Mouse (Mus musculus) heart, embryonic 11.5 days (tissue): Measurements from ENCODE around the gene Prss38. TPM values are rescaled to one million over a fixed set of nuclear protein-coding genes. Genes with fewer than 3 reads are reported as not detected.
A peak's percentile ranks its signal among the peaks of the same experiment; 100 is the strongest.

Source experiments
- ATAC-seq: fragments of 200-750 bp; cut with Nextera tagmentation; replicated peaks from 2 replicates; pipeline ENCODE4 v1.8.0; 2017; ENCODE audit warnings: moderate library complexity; ENCODE audit not compliant: insufficient number of reproducible peaks, low FRiP score, low TSS enrichment
- H3K27ac ChIP-seq: fragments of 300-500 bp; sonication (generic); 2 replicates; pipeline ENCODE4 v1.5.1; 2014; ENCODE audit warnings: mild to moderate bottlenecking, low read depth, low read length
- H3K27me3 ChIP-seq: fragments of 300-500 bp; sonication (generic); 2 replicates; pipeline ENCODE4 v1.6.1; 2014; ENCODE audit warnings: mild to moderate bottlenecking, low read length, mixed read lengths; ENCODE audit not compliant: control insufficient read depth, insufficient read depth
- H3K36me3 ChIP-seq: fragments of 300-500 bp; sonication (generic); 2 replicates; pipeline ENCODE4 v1.6.1; 2014; ENCODE audit warnings: mild to moderate bottlenecking, low read length, moderate library complexity, mixed read lengths; ENCODE audit not compliant: control insufficient read depth, insufficient read depth
- H3K4me1 ChIP-seq: fragments of 300-500 bp; sonication (generic); 2 replicates; pipeline ENCODE4 v1.6.1; 2014; ENCODE audit warnings: low read length; ENCODE audit not compliant: control insufficient read depth, insufficient read depth
- H3K4me2 ChIP-seq: fragments of 300-500 bp; sonication (generic); 2 replicates; pipeline ENCODE4 v1.6.1; 2014; ENCODE audit warnings: mild to moderate bottlenecking, moderate library complexity
- H3K4me3 ChIP-seq: fragments of 300-500 bp; sonication (generic); 2 replicates; pipeline ENCODE4 v1.5.1; 2014; ENCODE audit warnings: low read depth, low read length
- H3K9ac ChIP-seq: fragments of 300-500 bp; sonication (generic); 2 replicates; pipeline ENCODE4 v1.6.1; 2014; ENCODE audit warnings: mild to moderate bottlenecking, low read depth, low read length, moderate library complexity
- H3K9me3 ChIP-seq: fragments of 300-500 bp; sonication (generic); replicated peaks from 2 replicates; pipeline ENCODE4 v1.6.1; 2016; ENCODE audit warnings: low read length; ENCODE audit not compliant: control insufficient read depth
- WGBS: fragments of 180-500 bp; shearing (Covaris S2); extraction: QIAGEN DNeasy Blood & Tissue Kit; methylation state at CpG from one replicate; pipeline ENCODE4 v1.1.7; 2014; ENCODE audit not compliant: insufficient replicate concordance; 5-methylcytosine and 5-hydroxymethylcytosine counted together
- polyA plus RNA-seq: library from polyadenylated mRNA; unstranded; fragments of >200 nt; fragmentation: Nextera tagmentation; extraction: Ambion mirVana; gene quantifications from 2 replicates; pipeline ENCODE4 v1.2.1, GENCODE M21; 2014

Prss38 gene
- polyA plus RNA-seq, 1 experiment from 2014 or later = not detected

GRCm38 (mm10) chr11:59405761-59406160 is 30.3 kb upstream of the Prss38 start:
- Histone ChIP-seq H3K4me3 (no peak overlapping the region), H3K9me3 (no peaks in the 10 kb centered on the region), H3K4me1 (peaks cover 3% of the 10 kb centered on the region; the same call in 1 of the 2 replicates), H3K27ac (no peak overlapping the region), H3K36me3 (peaks cover 7% of the 10 kb centered on the region), H3K27me3 (no peaks in the 10 kb centered on the region), H3K4me2 (no peak overlapping the region), H3K9ac (no peak overlapping the region)
- WGBS = 73% methylated on average over 1 of the region's 1 CpGs
- ATAC-seq = no peak

- Histone ChIP-seq H3K4me1 (peaks cover 18% of the 10 kb centered on the region), H3K27ac (no peak overlapping the region), H3K4me2 (no peak overlapping the region), H3K4me3 (no peak overlapping the region), H3K36me3 (0 out of 2 replicates have a peak, but pooled peaks cover 2% of the 10 kb centered on the region), H3K27me3 (no peaks in the 10 kb centered on the region), H3K9ac (no peak overlapping the region), H3K9me3 (no peaks in the 10 kb centered on the region)
- no peak for ATAC-seq
- WGBS = 82% methylated on average over 2 of the region's 2 CpGs
Observed at GRCm38 (mm10) chr11:59400876-59401275, 25.4 kb upstream of the Prss38 start.

- no peak for ATAC-seq
- Histone ChIP-seq H3K4me3 (no peak overlapping the region), H3K4me1 (peaks cover 18% of the 10 kb centered on the region), H3K27me3 (no peaks in the 10 kb centered on the region), H3K27ac (no peak overlapping the region), H3K4me2 (no peak overlapping the region), H3K36me3 (0 out of 2 replicates have a peak, but pooled peaks cover 2% of the 10 kb centered on the region), H3K9me3 (no peaks in the 10 kb centered on the region), H3K9ac (no peak overlapping the region)
- WGBS = 67% methylated on average over 8 of the region's 8 CpGs
Observed at GRCm38 (mm10) chr11:59399830-59400229, 24.4 kb upstream of the Prss38 start.

- H3K9ac ChIP-seq = peak overlapping the region; percentile 52; the same call in 1 of the 2 replicates
- 22% methylated on average over 22 of the region's 22 CpGs for WGBS
Observed at GRCm38 (mm10) chr11:59397536-59398371, 22.3 kb upstream of the Prss38 start.

GRCm38 (mm10) chr11:59394451-59394850 is 19.0 kb upstream of the Prss38 start:
- peaks cover 18% of the 10 kb centered on the region for H3K4me1 ChIP-seq
- H3K9ac ChIP-seq = no peak overlapping the region
- H3K9me3 ChIP-seq = no peaks in the 10 kb centered on the region
- no peak overlapping the region for H3K4me3 ChIP-seq
- no peak for ATAC-seq
- H3K27me3 ChIP-seq = no peaks in the 10 kb centered on the region
- no peak overlapping the region for H3K4me2 ChIP-seq
- 80% methylated on average over 5 of the region's 5 CpGs for WGBS
- H3K27ac ChIP-seq = no peak overlapping the region
- H3K36me3 ChIP-seq = no peaks in the 10 kb centered on the region

More at GRCm38 (mm10) chr11:59397536-59398371, 22.3 kb upstream of the Prss38 start:
- peak; percentile 36 for ATAC-seq
- 0 out of 2 replicates have a peak, but pooled peaks cover under 1% of the 10 kb centered on the region for H3K36me3 ChIP-seq
- no peaks in the 10 kb centered on the region for H3K27me3 ChIP-seq
- peaks cover 18% of the 10 kb centered on the region for H3K4me1 ChIP-seq
- H3K4me2 ChIP-seq = peak overlapping the region; percentile 57
- peak overlapping the region; percentile 57 for H3K27ac ChIP-seq
- H3K9me3 ChIP-seq = no peaks in the 10 kb centered on the region
- 0 out of 2 replicates have a peak overlapping the region, but pooled peaks have one; percentile 8 for H3K4me3 ChIP-seq

- Histone ChIP-seq H3K9me3 (no peaks in the 10 kb centered on the region), H3K27me3 (no peaks in the 10 kb centered on the region), H3K4me3 (no peak overlapping the region), H3K4me1 (peaks cover 18% of the 10 kb centered on the region), H3K36me3 (no peaks in the 10 kb centered on the region), H3K9ac (no peak overlapping the region), H3K4me2 (no peak overlapping the region), H3K27ac (no peak overlapping the region)
- no peak for ATAC-seq
- 54% methylated on average over 9 of the region's 9 CpGs for WGBS
Observed at GRCm38 (mm10) chr11:59393591-59393990, 18.1 kb upstream of the Prss38 start.

- ATAC-seq = no peak
- Histone ChIP-seq H3K36me3 (no peaks in the 10 kb centered on the region), H3K4me2 (no peak overlapping the region), H3K4me3 (no peak overlapping the region), H3K9me3 (no peaks in the 10 kb centered on the region), H3K9ac (no peak overlapping the region), H3K27ac (no peak overlapping the region), H3K27me3 (no peaks in the 10 kb centered on the region), H3K4me1 (peaks cover 5% of the 10 kb centered on the region)
- WGBS = 60% methylated on average over 6 of the region's 6 CpGs
Observed at GRCm38 (mm10) chr11:59392300-59392699, 16.8 kb upstream of the Prss38 start.

GRCm38 (mm10) chr11:59390470-59390869 is 15.0 kb upstream of the Prss38 start:
- H3K4me3 ChIP-seq = no peak overlapping the region
- peaks cover 4% of the 10 kb centered on the region for H3K4me1 ChIP-seq
- no peaks in the 10 kb centered on the region for H3K36me3 ChIP-seq
- no peak for ATAC-seq
- H3K4me2 ChIP-seq = no peak overlapping the region
- no peaks in the 10 kb centered on the region for H3K9me3 ChIP-seq
- H3K27me3 ChIP-seq = no peaks in the 10 kb centered on the region
- no peak overlapping the region for H3K27ac ChIP-seq
- WGBS = 66% methylated on average over 9 of the region's 9 CpGs
- H3K9ac ChIP-seq = no peak overlapping the region
